In the genomic region with DNA sequence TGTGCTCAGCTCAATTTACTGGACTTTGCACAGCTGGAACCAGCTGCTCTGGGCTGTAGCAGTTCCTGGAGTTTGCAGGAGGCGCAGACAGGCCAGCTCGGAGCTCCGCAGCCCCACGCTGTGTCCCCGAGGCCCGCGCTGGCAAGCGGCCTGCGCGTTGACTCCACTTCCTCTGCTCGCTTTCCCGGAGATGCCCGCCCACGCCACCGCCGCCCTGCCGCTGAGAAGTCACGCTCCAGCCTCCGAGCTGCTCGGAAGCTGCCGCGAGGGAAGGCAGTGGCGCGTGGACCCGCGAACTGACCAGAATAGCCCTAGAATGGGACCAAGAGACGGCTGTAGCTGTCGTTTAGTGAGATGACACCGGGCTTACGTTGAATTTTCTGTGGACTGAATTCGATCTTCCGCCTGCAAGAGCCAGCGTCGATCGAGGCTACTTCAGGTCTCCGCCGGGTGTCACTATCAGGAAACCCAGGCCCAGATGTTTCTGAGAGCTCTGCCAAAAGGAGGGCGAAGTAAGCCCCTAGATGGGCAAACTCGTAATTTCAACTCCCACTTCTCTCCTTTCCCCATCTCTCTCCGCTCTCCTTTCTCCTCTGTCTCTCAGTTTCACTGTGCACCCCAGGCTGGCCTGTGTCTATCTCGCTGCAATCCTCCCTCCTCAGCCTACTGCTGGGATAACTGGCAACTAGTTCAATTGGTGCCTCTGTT, we compare ENCODE assay signal across 8 mouse cellular contexts. TPM values are rescaled to one million over a fixed set of nuclear protein-coding genes. Genes with fewer than 3 reads are reported as not detected.
A peak's percentile ranks its signal among the peaks of the same experiment; 100 is the strongest.
DNase-seq lines count a peak whose midpoint lies in the region; ATAC-seq lines count a peak whose summit lies in the region.

No protein-coding gene starts in this region.

- peak overlapping the region; percentile 97 for H3K4me2 ChIP-seq in heart, embryonic 15.5 days
- peak overlapping the region; percentile 90 for H3K4me2 ChIP-seq in liver, embryonic 15.5 days
- H3K4me2 ChIP-seq in neural tube, embryonic 11.5 days (ENCODE audit: low read depth) = peak overlapping the region; percentile 88

- H3K27ac ChIP-seq in forebrain, embryonic 10.5 days = peak overlapping the region; percentile 63
- H3K27ac ChIP-seq in heart, embryonic 15.5 days = peak overlapping the region; percentile 69
- peak overlapping the region; percentile 87 for H3K27ac ChIP-seq in liver, embryonic 15.5 days (replicated peaks)
- H3K27ac ChIP-seq in neural tube, embryonic 11.5 days (ENCODE audit: low read depth, low read length) = no peak overlapping the region

- ATAC-seq in CD4-positive, CD25-positive, alpha-beta regulatory T cell, adult 4 months = peak; percentile 77
- peak; percentile 85 for ATAC-seq in heart, embryonic 15.5 days (replicated peaks; ENCODE audit: insufficient number of reproducible peaks, insufficient read depth, low FRiP score, low read depth)
- ATAC-seq in liver, embryonic 15.5 days (ENCODE audit: insufficient read depth) = peak; percentile 77
- ATAC-seq in neural tube, embryonic 11.5 days (ENCODE audit: insufficient read depth, low FRiP score, low TSS enrichment) = no peak

- no peaks in the 10 kb centered on the region for H3K36me3 ChIP-seq in forebrain, embryonic 10.5 days (replicated peaks)
- no peaks in the 10 kb centered on the region for H3K36me3 ChIP-seq in heart, embryonic 15.5 days
- H3K36me3 ChIP-seq in liver, embryonic 15.5 days (replicated peaks) = no peaks in the 10 kb centered on the region
- no peaks in the 10 kb centered on the region for H3K36me3 ChIP-seq in neural tube, embryonic 11.5 days (ENCODE audit: control insufficient read depth, insufficient read depth, low read length)

- H3K9me3 ChIP-seq in forebrain, embryonic 10.5 days = no peaks in the 10 kb centered on the region
- no peaks in the 10 kb centered on the region for H3K9me3 ChIP-seq in heart, embryonic 15.5 days (replicated peaks)
- H3K9me3 ChIP-seq in liver, embryonic 15.5 days (replicated peaks) = no peaks in the 10 kb centered on the region
- no peaks in the 10 kb centered on the region for H3K9me3 ChIP-seq in neural tube, embryonic 11.5 days (ENCODE audit: control insufficient read depth, low read length)

- H3K4me3 ChIP-seq in forebrain, embryonic 10.5 days = peak overlapping the region; percentile 62
- peak overlapping the region; percentile 56 for H3K4me3 ChIP-seq in heart, embryonic 15.5 days
- H3K4me3 ChIP-seq in liver, embryonic 15.5 days (replicated peaks) = peak overlapping the region; percentile 62
- peak overlapping the region; percentile 29 for H3K4me3 ChIP-seq in neural tube, embryonic 11.5 days (ENCODE audit: low read depth, low read length)

- WGBS in forebrain, embryonic 10.5 days = 1% methylated on average over 41 of the region's 41 CpGs
- WGBS in heart, embryonic 15.5 days = 1% methylated on average over 41 of the region's 41 CpGs
- WGBS in liver, embryonic 15.5 days (ENCODE audit: insufficient replicate concordance) = under 1% methylated on average over 41 of the region's 41 CpGs
- WGBS in neural tube, embryonic 11.5 days = under 1% methylated on average over 41 of the region's 41 CpGs

- peaks cover 76% of the 10 kb centered on the region for H3K27me3 ChIP-seq in forebrain, embryonic 10.5 days (ENCODE audit: poor library complexity, severe bottlenecking)
- no peaks in the 10 kb centered on the region for H3K27me3 ChIP-seq in heart, embryonic 15.5 days
- peaks cover 38% of the 10 kb centered on the region for H3K27me3 ChIP-seq in liver, embryonic 15.5 days
- peaks cover 27% of the 10 kb centered on the region for H3K27me3 ChIP-seq in neural tube, embryonic 11.5 days (ENCODE audit: control insufficient read depth, insufficient read depth, low read length)

- DNase-seq in c-Kit-positive CD71-negative TER-119-negative erythroid progenitor cells, embryonic 14.5 days (ENCODE audit: low read depth) = peak; percentile 63
- peak; percentile 70 for DNase-seq in forebrain, embryonic 10.5 days (ENCODE audit: extremely low spot score, low spot score)
- DNase-seq in kidney, postnatal 25 days = peak; percentile 90 to 96
- DNase-seq in neural tube, embryonic 11.5 days (ENCODE audit: low spot score) = peak; percentile 75
- peak; percentile 45 for DNase-seq in telencephalon, adult 2 months (ENCODE audit: low read depth, low spot score)

- H3K4me1 ChIP-seq in forebrain, embryonic 10.5 days = peaks cover 23% of the 10 kb centered on the region
- peaks cover 17% of the 10 kb centered on the region for H3K4me1 ChIP-seq in heart, embryonic 15.5 days (replicated peaks)
- H3K4me1 ChIP-seq in liver, embryonic 15.5 days (replicated peaks) = peaks cover 30% of the 10 kb centered on the region
- peaks cover 5% of the 10 kb centered on the region for H3K4me1 ChIP-seq in neural tube, embryonic 11.5 days (ENCODE audit: control insufficient read depth, insufficient read depth, low read length)

- peak overlapping the region; percentile 63 for H3K9ac ChIP-seq in heart, embryonic 15.5 days
- peak overlapping the region; percentile 60 for H3K9ac ChIP-seq in liver, embryonic 15.5 days
- H3K9ac ChIP-seq in neural tube, embryonic 11.5 days (ENCODE audit: low read length) = peak overlapping the region; percentile 47

RNA-seq across cellular contexts. Expression of gene Jak1, which starts 27.1 kb away (rescaled TPM):
- 100 to 1,000 TPM; 369 to 445 TPM for polyA plus RNA-seq in CD4-positive, CD25-positive, alpha-beta regulatory T cell, adult 4 months (2017; shearing (Covaris generic))
- polyA plus RNA-seq in forebrain, embryonic 10.5 days (2016; fragmentation: Nextera tagmentation; extraction: Ambion mirVana) = 41.7 and 42.4 TPM in 2 replicates
- polyA plus RNA-seq in heart, embryonic 15.5 days (2015; fragmentation: Nextera tagmentation; extraction: Ambion mirVana) = 53.2 and 61.4 TPM in 2 replicates
- 42.4 and 44.7 TPM in 2 replicates for polyA plus RNA-seq in liver, embryonic 15.5 days (2015; fragmentation: Nextera tagmentation; extraction: Ambion mirVana)
- 61.3 and 63.4 TPM in 2 replicates for polyA plus RNA-seq in neural tube, embryonic 11.5 days (2014; fragmentation: Nextera tagmentation; extraction: Ambion mirVana)
